Mouse (Mus musculus): ENCODE measurements around the gene Cstf2t. TPM values are rescaled to one million over a fixed set of nuclear protein-coding genes. Genes with fewer than 3 reads are reported as not detected.

Gene Cstf2t
- polyA plus RNA-seq, 1 experiment from 2014 or later, result 33.2 TPM

GRCm38 (mm10) chr19:31114690-31115089, 32.1 kb downstream of the Cstf2t start:
- Histone ChIP-seq H3K9ac (ENCODE audit: low read depth, low read length) (no peak overlapping the region), H3K4me1 (ENCODE audit: control insufficient read depth, insufficient read depth, low read length) (no peaks in the 10 kb centered on the region), H3K4me2 (ENCODE audit: low read depth, low read length) (no peak overlapping the region), H3K27me3 (replicated peaks; ENCODE audit: control insufficient read depth, insufficient read depth, low read length) (no peaks in the 10 kb centered on the region), H3K27ac (replicated peaks; ENCODE audit: low read depth, low read length) (no peak overlapping the region), H3K36me3 (ENCODE audit: control insufficient read depth, insufficient read depth, low read length) (no peaks in the 10 kb centered on the region), H3K4me3 (ENCODE audit: low read depth, low read length) (no peak overlapping the region), H3K9me3 (ENCODE audit: control insufficient read depth, low read length) (no peaks in the 10 kb centered on the region)
- ATAC-seq (ENCODE audit: low read depth), result no peak
- 43% methylated on average over 4 of the region's 4 CpGs for WGBS
- DNase-seq (ENCODE audit: low spot score), result peak; percentile 20

GRCm38 (mm10) chr19:31124628-31125027, 42.0 kb downstream of the Cstf2t start:
- Histone ChIP-seq H3K9me3 (ENCODE audit: control insufficient read depth, low read length) (no peaks in the 10 kb centered on the region), H3K27me3 (replicated peaks; ENCODE audit: control insufficient read depth, insufficient read depth, low read length) (no peaks in the 10 kb centered on the region), H3K4me1 (ENCODE audit: control insufficient read depth, insufficient read depth, low read length) (no peaks in the 10 kb centered on the region), H3K4me3 (ENCODE audit: low read depth, low read length) (no peak overlapping the region), H3K36me3 (ENCODE audit: control insufficient read depth, insufficient read depth, low read length) (no peaks in the 10 kb centered on the region), H3K27ac (replicated peaks; ENCODE audit: low read depth, low read length) (no peak overlapping the region), H3K4me2 (ENCODE audit: low read depth, low read length) (no peak overlapping the region), H3K9ac (ENCODE audit: low read depth, low read length) (no peak overlapping the region)
- DNase-seq (ENCODE audit: low spot score), result no peak
- 86% methylated on average over 3 of the region's 3 CpGs for WGBS
- ATAC-seq (ENCODE audit: low read depth), result no peak

- no peak for ATAC-seq (ENCODE audit: low read depth)
- Histone ChIP-seq H3K4me2 (ENCODE audit: low read depth, low read length) (no peak overlapping the region), H3K27me3 (replicated peaks; ENCODE audit: control insufficient read depth, insufficient read depth, low read length) (no peaks in the 10 kb centered on the region), H3K9me3 (ENCODE audit: control insufficient read depth, low read length) (no peaks in the 10 kb centered on the region), H3K36me3 (ENCODE audit: control insufficient read depth, insufficient read depth, low read length) (no peaks in the 10 kb centered on the region), H3K4me3 (ENCODE audit: low read depth, low read length) (no peak overlapping the region), H3K9ac (ENCODE audit: low read depth, low read length) (no peak overlapping the region), H3K4me1 (ENCODE audit: control insufficient read depth, insufficient read depth, low read length) (peaks cover 5% of the 10 kb centered on the region; the same call in 1 of the 2 replicates), H3K27ac (replicated peaks; ENCODE audit: low read depth, low read length) (no peak overlapping the region)
- WGBS, result 66% methylated on average over 8 of the region's 8 CpGs
- no peak for DNase-seq (ENCODE audit: low spot score)
Observed at GRCm38 (mm10) chr19:31132614-31133013, 50.0 kb downstream of the Cstf2t start.

- ATAC-seq (ENCODE audit: low read depth) (no peak), DNase-seq (ENCODE audit: low spot score) (peak; percentile 17)
- Histone ChIP-seq H3K27ac (replicated peaks; ENCODE audit: low read depth, low read length) (no peak overlapping the region), H3K9me3 (ENCODE audit: control insufficient read depth, low read length) (no peaks in the 10 kb centered on the region), H3K27me3 (replicated peaks; ENCODE audit: control insufficient read depth, insufficient read depth, low read length) (no peaks in the 10 kb centered on the region), H3K4me2 (ENCODE audit: low read depth, low read length) (no peak overlapping the region), H3K4me3 (ENCODE audit: low read depth, low read length) (no peak overlapping the region), H3K4me1 (ENCODE audit: control insufficient read depth, insufficient read depth, low read length) (peaks cover 5% of the 10 kb centered on the region; the same call in 1 of the 2 replicates), H3K9ac (ENCODE audit: low read depth, low read length) (no peak overlapping the region), H3K36me3 (ENCODE audit: control insufficient read depth, insufficient read depth, low read length) (no peaks in the 10 kb centered on the region)
- WGBS, result 14% methylated on average over 2 of the region's 2 CpGs
Observed at GRCm38 (mm10) chr19:31136316-31136715, 53.7 kb downstream of the Cstf2t start.

Measured in embryonic facial prominence, embryonic 14.5 days (tissue).